ENCODE assay signal across 8 mouse cellular contexts in the genomic region with DNA sequence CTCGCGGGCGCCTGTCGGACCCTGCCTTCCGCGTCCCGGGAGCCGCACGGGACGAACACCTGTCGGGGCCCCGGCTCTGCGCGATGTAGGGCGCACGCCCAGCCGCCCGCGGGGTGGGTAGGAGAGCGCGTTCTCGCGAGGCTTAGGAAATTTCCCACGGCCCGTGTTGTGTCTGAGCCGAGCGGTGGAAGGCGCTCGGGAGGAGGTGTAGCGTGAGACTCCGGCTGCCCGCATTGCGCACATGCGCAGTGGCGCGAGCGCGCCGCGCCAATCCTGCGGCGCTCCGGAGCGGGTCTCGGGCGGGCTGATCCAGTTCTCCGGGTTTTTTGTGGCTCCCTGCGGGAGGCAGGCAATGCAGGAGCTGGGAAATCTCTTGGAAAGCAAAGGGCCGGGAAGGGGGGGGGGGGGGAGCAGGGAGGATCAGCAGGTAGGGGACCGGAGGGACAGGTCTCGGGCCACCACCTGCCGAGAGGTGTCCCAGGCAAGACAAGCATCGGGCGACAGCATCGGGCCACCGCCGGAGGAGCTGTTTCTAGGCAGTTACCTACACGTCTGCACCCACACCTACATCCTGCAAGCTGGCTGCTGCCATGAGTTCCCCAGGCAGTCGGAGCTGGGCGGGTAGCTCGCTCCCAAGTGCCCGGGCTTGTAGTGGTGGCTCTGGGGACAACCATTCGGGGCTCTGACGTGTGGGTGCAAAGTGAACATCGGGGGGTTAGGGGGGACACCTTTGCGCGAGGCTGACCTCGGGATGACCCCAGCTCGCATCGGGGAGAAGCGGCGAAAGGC.
A peak's percentile ranks its signal among the peaks of the same experiment; 100 is the strongest.
DNase-seq lines count a peak whose midpoint lies in the region; ATAC-seq lines count a peak whose summit lies in the region.

No protein-coding gene starts in this region.

- H3K4me2 ChIP-seq in hindbrain, embryonic 14.5 days (replicated peaks): peak overlapping the region; percentile 74

- peak overlapping the region; percentile 96 for H3K9ac ChIP-seq in hindbrain, embryonic 14.5 days

- peak; percentile 97 for DNase-seq in R1 (ENCODE audit: low read depth, low spot score)
- DNase-seq in cerebellum, postnatal 25 days: peak; percentile 99
- peak; percentile 89 to 94 for DNase-seq in frontal cortex, postnatal 25 days (ENCODE audit: low spot score in 2 of 2)
- DNase-seq in hindbrain, embryonic 14.5 days (ENCODE audit: low spot score): peak; percentile 98
- peak; percentile 95 to 96 for DNase-seq in layer of hippocampus, postnatal 36 days
- DNase-seq in lung, postnatal 36 days: peak; percentile 96
- DNase-seq in retina, postnatal 1 day: peak; percentile 99
- peak; percentile 91 to 95 for DNase-seq in urinary bladder, adult 18-20 months (ENCODE audit: low spot score in 2 of 2)

- WGBS in hindbrain, embryonic 14.5 days: under 1% methylated on average over 59 of the region's 72 CpGs

- ATAC-seq in hindbrain, embryonic 14.5 days (ENCODE audit: low FRiP score): peak; percentile 90

- H3K36me3 ChIP-seq in hindbrain, embryonic 14.5 days (replicated peaks; ENCODE audit: control insufficient read depth, insufficient read depth): no peaks in the 10 kb centered on the region

- H3K27me3 ChIP-seq in hindbrain, embryonic 14.5 days (ENCODE audit: control insufficient read depth, insufficient read depth, low read length): no peaks in the 10 kb centered on the region

- peaks cover 23% of the 10 kb centered on the region for H3K4me1 ChIP-seq in hindbrain, embryonic 14.5 days (replicated peaks; ENCODE audit: control insufficient read depth, insufficient read depth, low read length)

- H3K4me3 ChIP-seq in hindbrain, embryonic 14.5 days (replicated peaks; ENCODE audit: low read length): peak overlapping the region; percentile 89

- H3K9me3 ChIP-seq in hindbrain, embryonic 14.5 days (ENCODE audit: control insufficient read depth, low read length): no peaks in the 10 kb centered on the region

- peak overlapping the region; percentile 93 for H3K27ac ChIP-seq in hindbrain, embryonic 14.5 days

Comparison
In these comparisons a context has a peak if more than half of its experiments do, and no peak if none do; other contexts are left out.
1. Peak in every context shown above with its lines: DNase-seq, ATAC-seq, H3K4me3 ChIP-seq and H3K27ac ChIP-seq.